Mouse (Mus musculus): ENCODE data around the gene Dbp.

GRCm38 (mm10) chr7:45725713-45726112 lies 20.8 kb downstream of the Dbp start, which contains the start of gene Spaca4:
- TF ChIP-seq CTCF (IDR thresholded peaks at IDR 0.05 in 2 of 3, conservative IDR thresholded peaks at IDR 0.05 in 1 of 3; ENCODE audit: control insufficient read depth in 1 of 3, insufficient read depth in 1 of 3, low read depth in 2 of 3, low read length in 3 of 3, poor library complexity in 1 of 3, severe bottlenecking in 1 of 3) (no peak), UBTF (IDR thresholded peaks at IDR 0.05; ENCODE audit: borderline replicate concordance, insufficient read depth, low read depth, low read length) (no peak), MAX (IDR thresholded peaks at IDR 0.05; ENCODE audit: low read length) (no peak), MAFK (IDR thresholded peaks at IDR 0.05; ENCODE audit: borderline replicate concordance, low read depth, low read length) (no peak), GABPA (IDR thresholded peaks at IDR 0.05; ENCODE audit: low read depth, low read length) (no peak), SMC3 (IDR thresholded peaks at IDR 0.05; ENCODE audit: low read depth, low read length) (no peak), POLR2A (IDR thresholded peaks at IDR 0.05; ENCODE audit: control insufficient read depth in 1 of 2, insufficient read depth in 1 of 2, low read depth in 1 of 2, low read length in 2 of 2, poor library complexity in 1 of 2) (no peak), RCOR1 (IDR thresholded peaks at IDR 0.05; ENCODE audit: low read depth, low read length) (no peak), USF1 (IDR thresholded peaks at IDR 0.05; ENCODE audit: low read depth, low read length) (no peak), EP300 (IDR thresholded peaks at IDR 0.05; ENCODE audit: low read depth in 1 of 2, low read length in 2 of 2) (no peak), TBP (IDR thresholded peaks at IDR 0.05; ENCODE audit: low read depth, low read length) (no peak), TCF12 (IDR thresholded peaks at IDR 0.05; ENCODE audit: low read depth, low read length) (no peak), ETS1 (IDR thresholded peaks at IDR 0.05; ENCODE audit: low read depth, low read length) (no peak)
